Mouse (Mus musculus): ENCODE results near the gene Mreg. TPM values are rescaled to one million over a fixed set of nuclear protein-coding genes. Genes with fewer than 3 reads are reported as not detected.

The Mreg gene
- 1.5 and 3.7 TPM in 2 replicates for polyA plus RNA-seq (2012; ENCODE audit: low replicate concordance)

DNA sequence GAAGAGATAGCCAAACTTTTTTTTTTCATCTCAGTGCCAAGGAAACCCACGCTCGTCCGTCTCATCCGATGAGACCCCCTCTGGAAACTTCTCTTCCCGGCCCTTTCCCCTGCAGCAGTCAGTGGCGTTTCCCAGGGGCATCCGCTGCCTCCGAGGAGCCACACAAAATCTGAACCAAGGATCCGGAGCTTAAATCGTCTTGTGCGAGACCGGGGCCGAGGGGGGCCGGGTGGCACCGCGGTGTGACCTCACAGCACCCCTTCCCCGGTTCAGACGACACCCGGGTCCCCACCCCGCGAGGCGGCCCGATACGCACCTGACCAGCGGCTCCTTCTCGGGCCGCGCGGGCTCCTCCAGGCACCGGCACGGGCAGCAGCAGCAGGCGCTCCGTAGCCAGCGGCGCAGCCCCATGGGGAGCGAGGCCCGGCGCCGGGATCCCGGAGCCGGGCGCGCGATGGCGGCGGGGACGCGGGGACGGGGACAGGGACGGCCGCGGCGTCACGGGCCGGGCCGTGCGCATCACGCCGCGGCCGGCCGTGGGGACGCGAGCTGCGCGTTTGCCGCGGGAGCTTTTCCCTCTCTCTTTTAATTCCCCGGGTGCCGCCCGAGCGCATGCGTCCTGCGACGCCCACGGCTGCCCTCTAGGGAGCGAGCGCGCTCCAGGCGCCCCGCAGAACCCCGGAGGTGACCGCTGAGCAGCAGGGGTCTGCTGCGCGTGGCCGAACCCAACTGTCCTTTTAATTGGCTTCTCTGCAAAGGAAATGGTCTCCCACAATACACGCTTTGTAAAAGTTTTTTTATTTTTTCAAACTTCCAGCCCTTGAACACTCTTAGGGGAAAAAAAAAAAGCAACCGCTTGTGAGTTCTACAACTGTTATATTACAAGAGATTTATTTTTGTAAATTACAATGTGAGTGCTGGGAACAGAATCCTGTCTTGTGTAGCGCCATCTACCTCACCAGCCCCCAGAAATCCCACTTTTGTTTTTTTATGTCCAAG lies at the start of gene Mreg:
Mreg (minus strand) TSS at position 607 of the 999 bp plus-strand sequence.

Other genes with a start within 250 kb of the Mreg start
- gene Pecr, start 72.0 kb upstream of the Mreg start, polyA plus RNA-seq (2012; ENCODE audit: low replicate concordance) = 1.7 TPM in 2 replicates
- not detected in 2 replicates for gene Tmem169, start 72.1 kb upstream of the Mreg start, polyA plus RNA-seq (2012; ENCODE audit: low replicate concordance)
- gene Xrcc5, start 95.1 kb upstream of the Mreg start, polyA plus RNA-seq (2012; ENCODE audit: low replicate concordance) = 0.64 and 2.2 TPM in 2 replicates

Data from hematopoietic multipotent progenitor cell, adult 10-12 weeks (in vitro differentiated cells).